Mouse (Mus musculus) embryonic facial prominence, embryonic 15.5 days (tissue): Measurements from ENCODE around the gene Tnfrsf26. TPM values are rescaled to one million over a fixed set of nuclear protein-coding genes. Genes with fewer than 3 reads are reported as not detected.
"Not testable (repeated sequence)": the region's sequence is repeated elsewhere in the genome, so short reads cannot be mapped to it uniquely, and the experiment has no call there.

Experiments used
- ATAC-seq: fragments of 200-750 bp; cut with Nextera tagmentation; 2 replicates; pipeline ENCODE4 v1.8.0; 2017; ENCODE audit warnings: low read depth, moderate TSS enrichment; ENCODE audit not compliant: insufficient number of reproducible peaks, low FRiP score, low TSS enrichment
- H3K27ac ChIP-seq: fragments of 300-500 bp; sonication (generic); replicated peaks from 2 replicates; pipeline ENCODE4 v1.5.1; 2015; ENCODE audit warnings: mild to moderate bottlenecking, inconsistent platforms
- H3K27me3 ChIP-seq: fragments of 300-500 bp; sonication (generic); 2 replicates; pipeline ENCODE4 v1.6.1; 2015; ENCODE audit warnings: inconsistent platforms
- H3K36me3 ChIP-seq: fragments of 300-500 bp; sonication (generic); 2 replicates; pipeline ENCODE4 v1.6.1; 2015; ENCODE audit warnings: mild to moderate bottlenecking, inconsistent platforms
- H3K4me1 ChIP-seq: fragments of 300-500 bp; sonication (generic); 2 replicates; pipeline ENCODE4 v1.6.1; 2015; ENCODE audit warnings: inconsistent platforms
- H3K4me2 ChIP-seq: fragments of 300-500 bp; sonication (generic); replicated peaks from 2 replicates; pipeline ENCODE4 v1.6.1; 2015; ENCODE audit warnings: mild to moderate bottlenecking, inconsistent platforms
- H3K4me3 ChIP-seq: fragments of 300-500 bp; sonication (generic); replicated peaks from 2 replicates; pipeline ENCODE4 v1.5.1; 2015; ENCODE audit warnings: mild to moderate bottlenecking, inconsistent platforms
- H3K9ac ChIP-seq: fragments of 300-500 bp; sonication (generic); 2 replicates; pipeline ENCODE4 v1.6.1; 2015; ENCODE audit warnings: inconsistent platforms
- H3K9me3 ChIP-seq: fragments of 300-500 bp; sonication (generic); replicated peaks from 2 replicates; pipeline ENCODE4 v1.6.1; 2016; ENCODE audit warnings: inconsistent platforms
- WGBS: fragments of 180-500 bp; shearing (Covaris S2); methylation state at CpG from one replicate; pipeline ENCODE4 v1.1.7; 2015; 5-methylcytosine and 5-hydroxymethylcytosine counted together
- polyA plus RNA-seq: library from polyadenylated mRNA; unstranded; fragments of >200 nt; fragmentation: Nextera tagmentation; extraction: Ambion mirVana; gene quantifications from 2 replicates; pipeline ENCODE4 v1.2.1, GENCODE M21; 2015

Tnfrsf26 gene
- 1.1 and 1.4 TPM in 2 replicates for polyA plus RNA-seq

DNA sequence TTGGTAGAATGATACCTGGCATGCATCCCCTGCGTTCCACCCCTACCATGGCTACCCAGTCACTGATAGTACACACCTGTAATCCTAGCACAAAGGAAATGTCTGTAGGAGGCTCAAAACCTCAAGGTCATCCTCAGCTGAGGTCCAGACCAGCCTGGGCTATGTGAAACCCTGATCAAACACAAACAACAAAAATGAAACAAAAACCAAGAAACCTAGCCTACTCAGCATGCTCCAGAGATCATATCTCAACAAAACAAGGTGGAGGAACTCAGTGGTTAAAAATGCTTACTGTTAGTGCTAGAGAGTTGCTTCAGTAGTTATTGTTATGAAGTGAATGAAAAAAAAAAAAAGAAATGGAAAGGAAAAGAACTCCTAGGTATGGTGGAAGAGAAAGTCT lies at the start of gene Tnfrsf26:
Gene Tnfrsf26 (minus strand): TSS at position 183 of the 400 bp plus-strand sequence.
- no peaks in the 10 kb centered on the region for H3K9me3 ChIP-seq
- H3K27ac ChIP-seq, result no peak within 1 kb of the TSS
- ATAC-seq, result no peak
- H3K36me3 ChIP-seq, result no peaks in the 10 kb centered on the region
- no peak within 1 kb of the TSS for H3K4me2 ChIP-seq
- H3K4me3 ChIP-seq, result no peak within 1 kb of the TSS
- no peak within 1 kb of the TSS for H3K9ac ChIP-seq
- no peaks in the 10 kb centered on the region for H3K27me3 ChIP-seq
- WGBS, result 95% methylated on average over 1 of the region's 1 CpGs
- no peaks in the 10 kb centered on the region for H3K4me1 ChIP-seq

DNA sequence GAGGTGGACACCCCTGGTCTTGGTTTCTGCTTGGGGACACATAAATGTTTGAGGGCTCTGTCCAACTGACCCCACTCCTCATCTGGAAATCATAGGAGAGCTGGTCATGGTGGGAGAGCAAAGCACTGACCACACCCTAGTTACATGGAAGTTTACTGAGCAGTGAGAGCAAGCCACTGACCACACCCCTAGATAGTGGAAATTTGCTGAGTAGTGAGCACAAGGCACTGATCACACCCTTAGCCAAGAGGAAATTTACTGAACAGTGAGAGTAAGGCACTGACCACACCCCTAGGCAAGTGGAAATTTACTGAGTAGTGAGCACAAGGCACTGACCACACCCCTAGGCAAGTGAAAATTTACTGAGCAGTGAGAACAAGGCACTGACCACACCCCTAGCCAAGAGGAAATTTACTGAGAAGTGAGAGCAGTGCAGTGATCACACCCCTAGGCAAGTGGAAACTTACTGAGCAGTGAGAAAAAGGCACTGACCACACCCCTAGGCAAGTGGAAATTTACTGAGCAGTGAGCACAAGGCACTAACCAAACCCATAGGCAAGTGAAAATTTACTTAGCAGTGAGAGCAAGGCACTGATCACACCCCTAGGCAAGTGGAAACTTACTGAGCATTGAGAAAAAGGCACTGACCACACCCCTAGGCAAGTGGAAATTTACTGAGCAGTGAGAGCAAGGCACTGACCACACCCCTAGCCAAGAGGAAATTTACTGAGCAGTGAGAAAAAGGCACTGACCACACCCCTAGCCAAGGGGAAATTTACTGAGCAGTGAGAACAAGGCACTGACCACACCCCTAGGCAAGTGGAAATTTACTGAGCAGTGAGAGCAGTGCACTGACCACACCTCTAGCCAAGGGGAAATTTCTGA lies 38.1 kb upstream of the Tnfrsf26 start:
- ATAC-seq, result no peak
- Histone ChIP-seq H3K36me3 (no peaks in the 10 kb centered on the region), H3K9ac (no peak overlapping the region), H3K27me3 (no peaks in the 10 kb centered on the region), H3K4me1 (no peaks in the 10 kb centered on the region), H3K27ac (no peak overlapping the region), H3K4me3 (no peak overlapping the region), H3K9me3 (no peaks in the 10 kb centered on the region), H3K4me2 (no peak overlapping the region)

DNA sequence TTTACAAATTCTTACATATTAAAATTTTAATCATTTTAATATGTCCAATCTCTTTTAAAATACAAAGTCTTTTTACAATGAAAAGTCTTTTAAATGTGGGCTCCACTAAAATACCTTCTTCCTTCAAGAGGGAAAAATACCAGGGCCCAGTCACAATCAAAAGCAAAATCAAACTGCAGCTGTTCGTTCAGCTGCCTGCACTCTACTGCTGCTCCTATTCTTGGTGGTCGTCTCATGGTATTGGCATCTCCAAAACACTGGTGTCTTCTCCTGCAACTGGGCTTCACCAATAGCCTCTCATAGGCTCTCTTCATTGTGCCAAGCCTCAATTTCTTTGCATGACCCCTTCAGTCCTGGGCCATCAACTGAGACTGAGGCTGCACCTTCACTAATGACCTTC lies 34.9 kb upstream of the Tnfrsf26 start:
- H3K27me3 ChIP-seq, result no peaks in the 10 kb centered on the region
- ATAC-seq, result no peak
- no peaks in the 10 kb centered on the region for H3K4me1 ChIP-seq
- H3K4me2 ChIP-seq, result no peak overlapping the region
- H3K36me3 ChIP-seq, result no peaks in the 10 kb centered on the region
- H3K9ac ChIP-seq, result no peak overlapping the region
- 67% methylated on average over 2 of the region's 2 CpGs for WGBS
- H3K9me3 ChIP-seq, result no peaks in the 10 kb centered on the region
- no peak overlapping the region for H3K4me3 ChIP-seq
- no peak overlapping the region for H3K27ac ChIP-seq

DNA sequence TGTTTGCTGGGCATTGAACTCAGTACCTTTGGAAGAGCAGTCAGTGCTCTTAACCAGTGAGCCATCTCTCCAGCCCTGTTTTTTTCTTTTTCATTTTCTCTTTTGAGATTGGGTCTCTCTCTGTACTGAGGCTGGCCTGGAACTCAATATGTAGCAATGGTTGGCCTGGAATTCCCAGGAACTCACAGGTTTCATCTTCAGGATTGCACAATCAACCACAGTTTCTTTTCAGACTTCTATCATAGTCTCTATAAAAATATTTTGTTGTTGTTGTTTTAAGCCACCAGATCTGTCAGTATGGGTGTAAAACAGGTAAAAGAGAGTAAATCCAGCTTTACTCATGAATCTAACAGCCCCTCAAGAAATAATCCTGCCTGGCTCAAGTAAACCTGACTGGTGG lies 32.3 kb upstream of the Tnfrsf26 start:
- H3K4me1 ChIP-seq, result no peaks in the 10 kb centered on the region
- H3K9ac ChIP-seq, result no peak overlapping the region
- no peak overlapping the region for H3K4me2 ChIP-seq
- ATAC-seq, result no peak
- H3K27ac ChIP-seq, result no peak overlapping the region
- no peaks in the 10 kb centered on the region for H3K36me3 ChIP-seq
- H3K4me3 ChIP-seq, result no peak overlapping the region
- H3K9me3 ChIP-seq, result no peaks in the 10 kb centered on the region
- H3K27me3 ChIP-seq, result no peaks in the 10 kb centered on the region

DNA sequence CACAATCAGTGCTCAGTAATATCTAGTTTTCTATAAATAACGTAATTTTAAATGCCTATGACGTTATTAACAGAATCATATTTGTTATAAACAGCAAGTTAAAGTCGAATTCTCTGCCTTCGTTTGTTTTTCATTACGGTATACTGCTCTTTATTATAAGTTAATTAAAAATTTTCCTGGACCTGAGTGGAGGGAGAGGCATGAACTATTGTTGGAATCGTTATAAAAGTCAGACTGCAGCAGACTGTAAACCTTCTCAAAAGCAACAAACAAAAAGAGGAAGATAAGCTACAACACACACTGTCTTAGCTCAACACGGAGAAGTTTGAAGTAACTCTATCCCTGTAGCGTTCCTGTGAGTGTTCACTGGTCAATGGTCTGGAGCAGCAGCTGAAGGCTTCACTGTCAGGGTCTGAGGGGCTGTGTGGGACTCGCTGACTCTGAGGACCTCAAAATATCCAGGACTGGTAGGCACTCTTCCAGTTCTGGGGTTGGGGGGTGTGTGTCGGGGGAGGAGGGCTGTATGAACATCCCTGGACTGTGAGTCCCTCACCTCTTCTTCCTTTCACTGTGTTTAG lies 21.3 kb upstream of the Tnfrsf26 start:
- not testable (repeated sequence) for H3K9me3 ChIP-seq, ATAC-seq, H3K9ac ChIP-seq, H3K27me3 ChIP-seq, H3K27ac ChIP-seq, H3K36me3 ChIP-seq, H3K4me1 ChIP-seq
- Histone ChIP-seq H3K4me3 (peak overlapping the region; percentile 59), H3K4me2 (peak overlapping the region; percentile 85)
- 52% methylated on average over 10 of the region's 10 CpGs for WGBS

DNA sequence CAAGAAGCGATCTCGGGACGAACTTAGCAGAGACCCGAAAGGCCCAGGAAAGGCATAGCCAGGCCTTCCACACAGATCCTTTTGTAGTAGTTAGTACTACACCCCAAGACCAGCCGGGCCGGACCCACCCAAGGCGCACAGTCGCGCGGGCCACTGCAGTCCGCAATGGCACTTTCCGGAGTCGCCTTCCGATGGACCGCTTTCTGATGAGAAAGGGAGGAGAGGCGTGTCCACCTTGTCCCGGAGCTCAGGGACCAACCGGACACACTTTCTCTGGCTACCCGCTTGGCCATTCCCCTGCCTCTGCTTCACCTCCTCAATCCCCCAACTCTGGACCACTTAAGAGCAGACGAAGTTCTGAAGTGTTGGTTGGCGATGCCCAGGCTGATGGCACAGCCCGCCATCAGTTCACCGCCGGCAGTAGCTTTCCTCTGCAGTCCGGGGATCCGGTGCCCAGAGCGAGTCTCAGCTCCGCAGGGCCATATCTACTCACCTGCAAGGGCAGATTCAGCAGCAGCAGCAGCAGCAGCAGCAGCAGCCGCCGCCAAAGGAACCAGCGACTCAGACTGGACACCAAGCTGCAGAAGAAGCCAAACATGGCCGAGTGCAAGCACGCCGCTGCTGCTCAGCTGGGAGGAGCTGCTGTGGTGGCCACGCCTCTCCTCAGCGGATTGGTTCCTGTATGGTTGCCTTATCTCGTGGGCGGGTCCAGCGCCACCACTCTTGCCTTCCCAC lies 20.7 kb upstream of the Tnfrsf26 start, which contains the start of gene Tnfrsf22:
Gene Tnfrsf22 (minus strand): TSS at position 628 of the 735 bp plus-strand sequence.
- Histone ChIP-seq H3K9me3 (0 out of 2 replicates have a peak, but pooled peaks cover 5% of the 10 kb centered on the region), H3K4me1 (no peaks in the 10 kb centered on the region), H3K9ac (peak within 1 kb of the TSS; percentile 9), H3K4me3 (peak within 1 kb of the TSS; percentile 59), H3K27ac (no peak within 1 kb of the TSS), H3K27me3 (no peaks in the 10 kb centered on the region), H3K36me3 (no peaks in the 10 kb centered on the region), H3K4me2 (peak within 1 kb of the TSS; percentile 85)
- ATAC-seq, result peak; percentile 90
- 2% methylated on average over 39 of the region's 39 CpGs for WGBS

DNA sequence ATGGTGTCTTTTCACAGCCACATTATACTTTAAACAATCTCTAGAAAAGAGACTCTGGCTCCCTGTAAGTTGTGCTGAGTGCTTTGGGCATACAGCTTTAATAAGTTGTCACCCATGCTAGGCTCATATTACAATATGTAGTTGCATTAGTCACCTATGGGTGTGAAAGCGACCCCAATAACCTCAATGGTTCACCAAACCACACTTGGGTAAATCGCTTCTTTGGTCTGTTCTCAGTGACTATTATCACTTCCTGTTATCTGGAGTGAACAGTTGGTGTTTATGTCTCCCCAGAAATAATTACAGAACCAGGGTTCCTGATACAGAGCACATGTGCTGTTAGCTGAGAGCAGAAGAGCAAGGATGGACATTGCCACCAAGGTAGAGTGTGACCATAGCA lies 15.4 kb upstream of the Tnfrsf26 start:
- H3K4me1 ChIP-seq, H3K36me3 ChIP-seq, H3K27me3 ChIP-seq, ATAC-seq, H3K4me2 ChIP-seq, H3K9ac ChIP-seq, H3K4me3 ChIP-seq, H3K27ac ChIP-seq, H3K9me3 ChIP-seq: not testable (repeated sequence)
- WGBS, result 83% methylated on average over 2 of the region's 2 CpGs

DNA sequence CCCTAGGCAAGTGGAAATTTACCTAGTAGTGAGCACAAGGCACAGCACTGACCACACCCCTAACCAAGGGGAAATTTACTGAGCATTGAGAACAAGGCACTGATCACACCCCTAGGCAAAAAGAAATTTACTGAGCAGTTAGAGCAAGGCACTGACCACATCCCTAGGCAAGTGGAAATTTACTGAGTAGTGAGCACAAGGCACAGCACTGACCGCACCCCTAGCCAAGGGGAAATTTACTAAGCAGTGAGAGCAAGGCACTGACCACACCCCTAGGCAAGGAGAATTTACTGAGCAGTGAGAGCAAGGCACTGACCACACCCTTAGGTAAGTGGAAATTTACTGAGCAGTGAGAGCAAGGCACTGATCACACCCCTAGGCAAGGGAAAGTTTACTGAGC lies 8.2 kb upstream of the Tnfrsf26 start:
- Histone ChIP-seq H3K9me3 (no peaks in the 10 kb centered on the region), H3K27ac (no peak overlapping the region), H3K27me3 (no peaks in the 10 kb centered on the region), H3K9ac (no peak overlapping the region), H3K4me2 (no peak overlapping the region), H3K4me3 (no peak overlapping the region), H3K4me1 (no peaks in the 10 kb centered on the region), H3K36me3 (no peaks in the 10 kb centered on the region)
- 93% methylated on average over 1 of the region's 1 CpGs for WGBS
- no peak for ATAC-seq

DNA sequence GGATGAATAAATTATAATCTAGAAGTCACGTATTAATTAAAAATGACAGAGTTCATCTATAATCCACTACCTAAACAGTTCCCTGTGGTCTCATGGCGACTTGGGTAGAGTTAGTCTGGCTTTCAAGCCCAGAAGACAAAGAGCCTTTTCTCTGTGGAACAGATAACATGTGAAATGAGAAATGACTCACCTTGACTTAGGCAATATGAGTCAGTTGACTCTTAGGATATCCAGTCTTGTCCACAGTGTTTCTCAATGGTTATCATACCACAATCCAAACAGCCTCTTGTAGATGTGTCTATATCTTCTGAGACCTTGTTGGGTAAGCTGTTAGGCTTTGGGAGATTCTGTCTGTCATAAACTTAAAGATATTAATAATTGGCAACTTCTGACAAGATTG lies 3.0 kb upstream of the Tnfrsf26 start:
- H3K9ac ChIP-seq, result no peak overlapping the region
- H3K4me1 ChIP-seq, result no peaks in the 10 kb centered on the region
- H3K4me2 ChIP-seq, result no peak overlapping the region
- no peak overlapping the region for H3K4me3 ChIP-seq
- no peak overlapping the region for H3K27ac ChIP-seq
- H3K36me3 ChIP-seq, result no peaks in the 10 kb centered on the region
- 70% methylated on average over 2 of the region's 2 CpGs for WGBS
- H3K27me3 ChIP-seq, result no peaks in the 10 kb centered on the region
- no peaks in the 10 kb centered on the region for H3K9me3 ChIP-seq
- ATAC-seq, result no peak

DNA sequence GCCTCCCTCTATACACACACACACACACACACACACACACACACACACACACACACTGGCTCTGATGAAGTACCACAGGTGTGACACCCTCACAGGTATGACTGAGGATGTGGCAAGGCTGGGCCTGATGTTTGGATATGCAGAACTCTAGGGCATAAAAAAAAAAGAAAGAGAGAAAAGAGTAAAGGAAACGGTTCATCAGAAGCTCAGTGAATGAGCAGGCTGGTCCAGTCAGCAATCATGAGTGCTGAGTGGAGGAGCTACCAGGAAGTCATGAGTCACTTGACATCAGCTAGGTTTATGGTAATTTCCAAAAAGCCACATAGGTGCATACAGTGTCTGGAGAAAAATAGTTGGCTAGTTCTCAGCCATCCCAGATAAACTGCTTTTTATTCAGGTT lies 979 bp upstream of the Tnfrsf26 start:
- Histone ChIP-seq H3K4me2 (no peak overlapping the region), H3K4me3 (no peak overlapping the region), H3K9ac (no peak overlapping the region), H3K27ac (no peak overlapping the region), H3K4me1 (no peaks in the 10 kb centered on the region), H3K9me3 (no peaks in the 10 kb centered on the region), H3K27me3 (no peaks in the 10 kb centered on the region), H3K36me3 (no peaks in the 10 kb centered on the region)
- no peak for ATAC-seq
- 44% methylated on average over 1 of the region's 1 CpGs for WGBS

DNA sequence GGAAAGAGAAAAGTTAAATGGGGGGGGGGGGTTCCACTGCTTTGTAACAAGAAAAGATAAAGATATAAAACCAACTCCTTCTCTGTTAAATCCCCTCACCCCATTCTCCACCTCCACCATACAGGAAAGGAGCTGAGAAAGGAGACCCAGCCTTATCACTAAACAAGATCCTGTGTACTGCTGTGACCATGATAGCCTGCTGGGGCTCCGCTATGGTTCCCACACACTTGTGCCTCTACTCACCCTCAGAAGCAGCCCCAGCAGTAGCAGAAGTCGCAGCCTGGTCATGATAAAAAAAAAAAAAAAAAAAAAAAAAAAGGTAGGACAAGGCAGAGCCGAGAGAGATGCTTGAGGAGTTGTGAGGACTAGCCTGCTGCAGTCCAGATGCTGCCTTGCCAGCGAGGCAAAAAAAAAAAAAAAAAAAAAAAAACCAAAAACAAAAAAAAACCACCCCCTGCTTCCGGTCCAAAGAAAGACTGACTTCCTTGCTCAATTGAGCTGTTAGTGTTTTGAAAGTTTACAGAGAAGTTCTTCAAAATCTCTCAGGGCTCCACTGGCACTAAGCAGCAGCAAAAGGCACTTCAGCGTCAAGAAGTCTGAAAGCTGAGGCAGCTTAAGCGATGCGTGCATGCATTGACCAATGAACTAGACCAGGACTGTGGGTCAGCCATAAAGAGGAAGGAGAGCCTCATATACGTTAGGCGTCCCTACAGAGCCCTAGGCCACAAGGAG lies 801 bp downstream of the Tnfrsf26 start:
- Histone ChIP-seq H3K4me1 (no peaks in the 10 kb centered on the region), H3K4me2 (no peak overlapping the region), H3K27ac (no peak overlapping the region), H3K4me3 (no peak overlapping the region), H3K9ac (no peak overlapping the region), H3K9me3 (no peaks in the 10 kb centered on the region), H3K27me3 (no peaks in the 10 kb centered on the region), H3K36me3 (no peaks in the 10 kb centered on the region)
- no peak for ATAC-seq
- WGBS, result 57% methylated on average over 10 of the region's 10 CpGs
